Mouse (Mus musculus): Measurements from ENCODE around the gene Opn5. TPM values are rescaled to one million over a fixed set of nuclear protein-coding genes. Genes with fewer than 3 reads are reported as not detected.

Gene Opn5
- not detected for total RNA-seq (2021)
- long read RNA-seq, experiment 1 = 0 reads
- long read RNA-seq, experiment 2 = 0 reads

GRCm38 (mm10) chr17:42611295-42611694 lies at the start of gene Opn5:
Opn5 (minus strand) TSS chr17:42611395.
- no peak for DNase-seq

GRCm38 (mm10) chr17:42658634-42659422 lies 47.6 kb upstream of the Opn5 start:
- DNase-seq = peak; percentile 5 to 49

- DNase-seq = peak; percentile 67 to 73
These were observed 32.2 kb upstream of the Opn5 start for GRCm38 (mm10) chr17:42643416-42643815.

GRCm38 (mm10) chr17:42630206-42630605 lies 19.0 kb upstream of the Opn5 start:
- peak; percentile 56 to 83 for DNase-seq

GRCm38 (mm10) chr17:42613043-42613737 lies 2.0 kb upstream of the Opn5 start:
- DNase-seq = peak; percentile 41 to 71

- no peak for DNase-seq
These were observed 2.9 kb downstream of the Opn5 start for GRCm38 (mm10) chr17:42608270-42608669.

DNA sequence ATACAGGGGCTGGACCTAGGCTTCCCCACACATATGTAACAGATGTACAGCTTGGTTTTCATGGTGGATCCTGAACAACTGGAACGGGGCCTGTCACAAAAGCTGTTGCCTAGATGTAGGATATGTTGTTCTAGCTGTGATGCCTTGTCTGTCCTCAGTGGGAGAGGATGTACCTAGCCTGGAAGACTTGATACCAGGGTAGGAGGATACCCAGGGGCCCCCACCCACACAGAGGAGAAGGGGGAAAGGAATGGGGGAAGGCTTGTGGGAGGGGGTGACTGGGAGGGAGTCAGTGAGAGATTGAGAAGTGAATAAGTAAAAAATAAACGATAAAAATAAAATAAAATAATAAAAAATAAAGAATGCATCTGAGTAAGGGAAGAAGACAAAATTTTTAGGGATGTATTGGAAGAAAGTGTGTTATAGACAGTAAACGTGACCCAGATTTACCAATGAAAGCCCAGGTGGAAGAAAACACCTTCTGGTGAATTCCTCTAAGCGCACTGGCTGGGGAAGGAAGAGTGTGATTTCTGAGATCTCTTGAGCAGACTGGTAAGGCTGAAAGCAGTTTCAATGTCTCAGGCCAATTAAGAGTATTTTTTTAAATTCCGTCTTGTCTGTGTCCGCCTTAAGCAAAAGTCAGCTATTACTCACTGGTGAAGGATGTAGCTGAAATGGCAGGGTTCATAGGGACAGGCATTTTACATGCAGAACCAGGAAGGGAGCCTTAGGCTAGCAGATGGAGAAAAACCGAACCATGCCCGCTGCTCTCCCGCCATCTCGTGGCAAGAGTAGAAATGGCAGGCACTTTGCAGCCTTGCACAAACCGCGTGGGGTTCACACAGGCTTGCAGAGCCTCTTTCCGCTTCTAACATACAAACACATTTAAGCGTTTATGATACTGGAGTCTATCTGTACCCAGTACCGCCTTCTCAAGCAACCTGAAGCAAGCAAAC lies 8.1 kb downstream of the Opn5 start:
- peak; percentile 22 to 80 for DNase-seq

DNA sequence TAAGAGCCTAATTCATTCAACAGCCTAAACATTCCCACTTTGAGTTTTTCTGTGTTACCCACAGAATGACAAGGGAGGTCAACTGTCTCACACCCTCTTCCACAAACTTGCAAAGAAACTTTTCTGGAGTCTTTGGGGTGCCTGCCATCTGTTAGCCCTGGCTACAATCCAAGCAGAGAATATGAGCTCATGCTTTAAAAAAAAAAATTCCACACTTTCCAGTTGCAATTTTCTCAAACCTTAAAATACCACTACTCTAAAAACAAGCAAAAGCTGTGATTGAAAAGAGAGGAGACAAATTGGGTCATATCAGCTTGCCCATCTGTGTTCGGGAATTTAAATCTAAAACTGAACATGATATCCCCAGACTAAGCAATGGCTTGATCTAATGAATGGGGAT lies 24.7 kb downstream of the Opn5 start:
- peak in 1 of 2 experiments; percentile 4 for DNase-seq

DNA sequence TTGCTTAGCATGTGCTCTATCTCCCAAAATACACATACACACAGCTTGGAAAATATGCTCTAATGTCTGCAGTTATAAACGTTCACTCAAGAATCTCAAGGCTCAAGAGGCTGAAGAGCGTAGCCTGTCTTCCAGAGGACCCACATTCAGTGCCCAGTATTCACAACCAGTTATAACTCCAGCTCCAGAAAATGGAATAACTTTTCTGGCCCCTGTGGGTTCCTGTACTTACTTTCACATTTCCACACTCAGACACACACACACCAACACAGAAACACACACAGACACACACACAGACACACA lies 28.2 kb downstream of the Opn5 start:
- DNase-seq = no peak

- DNase-seq = no peak
These were observed 28.7 kb downstream of the Opn5 start for GRCm38 (mm10) chr17:42582281-42583028.

GRCm38 (mm10) chr17:42580623-42581022 lies 30.6 kb downstream of the Opn5 start:
- no peak for DNase-seq

DNA sequence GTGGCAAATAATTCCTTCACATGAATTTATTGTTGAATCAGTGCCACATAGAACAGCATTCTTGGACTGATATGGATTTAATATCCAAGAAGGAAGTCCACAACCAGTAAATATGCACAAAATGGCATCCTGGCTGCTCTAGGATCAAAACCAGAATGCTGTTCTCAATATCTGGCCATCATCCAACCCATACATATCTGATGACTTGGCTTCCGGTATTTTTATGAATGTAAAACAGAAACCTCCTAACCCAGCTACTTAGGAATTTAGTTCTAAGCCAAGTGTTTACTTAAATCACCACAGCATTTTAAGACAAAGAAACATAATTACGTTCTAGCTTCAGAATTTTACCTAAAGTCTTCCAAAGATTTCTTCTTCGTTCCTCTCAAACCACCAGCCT lies 31.0 kb downstream of the Opn5 start:
- no peak for DNase-seq

DNA sequence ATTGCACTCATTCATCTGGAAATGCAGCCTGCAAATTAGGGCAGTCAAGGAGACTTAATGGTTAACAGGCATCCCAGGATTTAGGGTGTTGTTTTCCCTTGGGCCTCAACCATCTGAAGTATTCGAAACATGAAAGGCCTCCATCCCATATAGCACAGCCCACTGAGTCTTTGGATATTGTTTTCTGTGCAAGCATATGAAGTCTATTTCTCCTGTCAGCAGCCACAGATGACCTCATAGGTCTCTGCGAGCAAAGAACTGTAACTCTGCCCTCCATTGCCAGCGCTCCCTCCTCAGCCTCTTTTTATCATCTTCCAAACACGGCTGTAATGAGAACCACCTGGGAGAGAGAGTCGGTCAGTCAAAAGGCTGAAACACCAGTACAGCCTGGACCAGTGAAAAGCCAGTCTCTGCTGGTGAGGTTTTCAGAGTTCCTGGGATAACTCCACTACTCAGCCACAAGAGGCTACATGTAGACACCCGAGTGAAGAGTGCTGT lies 34.5 kb downstream of the Opn5 start:
- peak; percentile 28 to 37 for DNase-seq

GRCm38 (mm10) chr17:42573786-42574185 lies 37.4 kb downstream of the Opn5 start:
- no peak for DNase-seq

DNA sequence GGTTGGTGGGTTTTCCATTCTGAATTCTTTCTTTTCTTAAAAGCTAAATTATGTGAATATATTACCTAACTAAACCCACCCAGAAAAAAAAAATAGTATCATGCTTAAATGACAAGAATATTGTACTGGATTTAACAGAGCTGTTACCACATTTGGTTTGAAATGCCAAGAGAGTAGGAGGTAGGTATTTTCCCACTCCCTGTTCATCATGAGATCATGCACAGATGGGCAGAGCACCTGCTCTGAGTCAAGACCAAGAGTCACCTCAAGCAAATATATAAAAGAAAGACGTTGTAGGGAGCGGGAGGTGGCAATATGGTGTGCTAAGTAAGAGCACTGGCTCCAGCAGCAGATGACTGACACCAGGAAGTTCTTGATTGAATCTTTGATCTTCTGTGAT lies 61.6 kb downstream of the Opn5 start:
- no peak for DNase-seq

DNA sequence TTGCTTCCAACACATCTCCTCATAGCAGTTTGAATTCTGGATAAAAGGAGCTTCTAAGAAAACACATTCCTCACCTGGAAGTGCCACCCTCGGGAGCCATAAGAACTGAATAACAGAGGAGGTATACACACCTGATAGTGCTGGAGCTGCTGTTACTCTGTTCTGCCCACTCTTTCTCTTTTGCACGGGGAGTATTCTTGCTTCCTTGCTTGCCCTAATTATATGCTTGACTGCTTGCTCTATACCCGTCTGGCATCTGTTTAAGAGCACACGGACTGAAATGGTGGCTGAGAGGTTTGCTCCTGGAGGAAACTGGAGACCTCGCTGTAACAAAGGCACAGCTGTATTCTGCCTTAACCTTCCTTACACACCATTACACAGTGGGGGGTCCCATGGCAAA lies 81.0 kb downstream of the Opn5 start:
- DNase-seq = no peak

GRCm38 (mm10) chr17:42509356-42510262 lies 101.6 kb downstream of the Opn5 start:
- DNase-seq = no peak

Measured in heart, adult 18-20 months (tissue).